10 mouse cellular contexts compared by ENCODE assay signal in genomic region chr5:98184281-98184910, GRCm38 (mm10). TPM values are rescaled to one million over a fixed set of nuclear protein-coding genes. Genes with fewer than 3 reads are reported as not detected.
DNase-seq lines count a peak whose midpoint lies in the region; ATAC-seq and TF ChIP-seq lines count a peak whose summit lies in the region.
"Had no signal": no experiment of that assay in that cellular context is flagged by ENCODE, and none has a peak within 500 bp of the region (broad histone marks: within the 10 kb centered on the region; RNA-seq: fewer than 3 reads in every experiment).

No protein-coding gene starts in this region.

- H3K27me3 ChIP-seq in heart, embryonic 16.5 days (ENCODE audit: control insufficient read depth, insufficient read depth, low read length): peaks cover 84% of the 10 kb centered on the region
- peaks cover 92% of the 10 kb centered on the region for H3K27me3 ChIP-seq in heart, embryonic 11.5 days (ENCODE audit: control insufficient read depth, insufficient read depth, low read length)
- peaks cover 29% of the 10 kb centered on the region for H3K27me3 ChIP-seq in CH12.LX (replicated peaks)
- H3K27me3 ChIP-seq in hindbrain, embryonic 11.5 days (ENCODE audit: control insufficient read depth, insufficient read depth, low read length): peaks cover 42% of the 10 kb centered on the region
- H3K27me3 ChIP-seq in midbrain, embryonic 14.5 days (ENCODE audit: control insufficient read depth, insufficient read depth, low read length): peaks cover 56% of the 10 kb centered on the region

- H3K36me3 ChIP-seq in heart, embryonic 16.5 days (ENCODE audit: control insufficient read depth, insufficient read depth): no peaks in the 10 kb centered on the region
- no peaks in the 10 kb centered on the region for H3K36me3 ChIP-seq in heart, embryonic 11.5 days (ENCODE audit: control insufficient read depth, insufficient read depth, low read length)
- no peaks in the 10 kb centered on the region for H3K36me3 ChIP-seq in CH12.LX (replicated peaks in 1 of 2; ENCODE audit: control insufficient read depth in 1 of 2, insufficient read depth in 1 of 2, low read length in 1 of 2)
- H3K36me3 ChIP-seq in hindbrain, embryonic 11.5 days (ENCODE audit: control insufficient read depth, insufficient read depth, low read length): no peaks in the 10 kb centered on the region
- no peaks in the 10 kb centered on the region for H3K36me3 ChIP-seq in midbrain, embryonic 14.5 days (ENCODE audit: control insufficient read depth, insufficient read depth, low read length)
- H3K36me3 ChIP-seq: embryonic facial prominence, embryonic 13.5 days; intestine, embryonic 15.5 days had no signal

- H3K4me1 ChIP-seq in heart, embryonic 16.5 days (ENCODE audit: control insufficient read depth, insufficient read depth, low read length): peaks cover 23% of the 10 kb centered on the region
- H3K4me1 ChIP-seq in heart, embryonic 11.5 days (ENCODE audit: control insufficient read depth, insufficient read depth, low read length): peaks cover 10% of the 10 kb centered on the region; the same call in 1 of the 2 replicates
- peaks cover 0 to 3% of the 10 kb centered on the region in 2 experiments; a peak in 1 of 4 replicates for H3K4me1 ChIP-seq in CH12.LX (ENCODE audit: control insufficient read depth in 1 of 2, insufficient read depth in 2 of 2)
- peaks cover 8% of the 10 kb centered on the region for H3K4me1 ChIP-seq in hindbrain, embryonic 11.5 days (replicated peaks; ENCODE audit: control insufficient read depth, insufficient read depth, low read length)
- peaks cover 40% of the 10 kb centered on the region for H3K4me1 ChIP-seq in midbrain, embryonic 14.5 days (ENCODE audit: control insufficient read depth, insufficient read depth, low read length)

- H3K4me3 ChIP-seq in heart, embryonic 16.5 days (ENCODE audit: low read length): peak overlapping the region; percentile 66
- H3K4me3 ChIP-seq in heart, embryonic 11.5 days (ENCODE audit: low read depth, low read length): no peak overlapping the region
- H3K4me3 ChIP-seq in CH12.LX (replicated peaks in 1 of 3; ENCODE audit: low read depth in 2 of 3, low read length in 2 of 3, poor library complexity in 1 of 3): no peak overlapping the region
- 0 out of 2 replicates have a peak overlapping the region, but pooled peaks have one; percentile 2 for H3K4me3 ChIP-seq in hindbrain, embryonic 11.5 days (ENCODE audit: low read depth, low read length)
- H3K4me3 ChIP-seq in midbrain, embryonic 14.5 days (replicated peaks; ENCODE audit: low read depth, low read length): peak overlapping the region; percentile 52

- H3K9me3 ChIP-seq in heart, embryonic 16.5 days (replicated peaks; ENCODE audit: control insufficient read depth, low read length): no peaks in the 10 kb centered on the region
- no peaks in the 10 kb centered on the region for H3K9me3 ChIP-seq in heart, embryonic 11.5 days (replicated peaks; ENCODE audit: control insufficient read depth, low read length)
- no peaks in the 10 kb centered on the region for H3K9me3 ChIP-seq in CH12.LX (replicated peaks; ENCODE audit: low read length)
- H3K9me3 ChIP-seq in hindbrain, embryonic 11.5 days (ENCODE audit: control insufficient read depth, low read length): no peaks in the 10 kb centered on the region
- no peaks in the 10 kb centered on the region for H3K9me3 ChIP-seq in midbrain, embryonic 14.5 days (ENCODE audit: control insufficient read depth, low read length)
- H3K9me3 ChIP-seq: embryonic facial prominence, embryonic 13.5 days; intestine, embryonic 15.5 days had no signal

- no peak for ATAC-seq in heart, embryonic 16.5 days (replicated peaks; ENCODE audit: extremely low read depth, insufficient read depth, low FRiP score)
- ATAC-seq in heart, embryonic 11.5 days (replicated peaks; ENCODE audit: insufficient number of reproducible peaks, low FRiP score, low TSS enrichment): no peak
- ATAC-seq in hindbrain, embryonic 11.5 days (ENCODE audit: low FRiP score): no peak
- ATAC-seq in midbrain, embryonic 14.5 days (ENCODE audit: low FRiP score, low TSS enrichment): no peak

- no peaks in the 10 kb centered on the region for H3K79me2 ChIP-seq in CH12.LX (replicated peaks; ENCODE audit: control insufficient read depth, extremely low read depth, insufficient read depth, poor library complexity, severe bottlenecking)

- TF ChIP-seq CTCF in CH12.LX (conservative IDR thresholded peaks at IDR 0.05 in 1 of 2, IDR thresholded peaks at IDR 0.05 in 1 of 2; ENCODE audit: low read depth in 2 of 2, low read length in 2 of 2): no peak

- H3K27ac ChIP-seq in heart, embryonic 16.5 days (ENCODE audit: low read length): no peak overlapping the region
- no peak overlapping the region for H3K27ac ChIP-seq in heart, embryonic 11.5 days (ENCODE audit: low read depth, low read length)
- H3K27ac ChIP-seq in CH12.LX (ENCODE audit: insufficient read depth, low read depth): no peak overlapping the region
- H3K27ac ChIP-seq in hindbrain, embryonic 11.5 days (ENCODE audit: low read depth, low read length): no peak overlapping the region
- H3K27ac ChIP-seq in midbrain, embryonic 14.5 days (replicated peaks; ENCODE audit: low read depth, low read length): no peak overlapping the region
- H3K27ac ChIP-seq: embryonic facial prominence, embryonic 13.5 days; intestine, embryonic 15.5 days had no signal

- no peak for TF ChIP-seq POLR2A in CH12.LX (IDR thresholded peaks at IDR 0.05; ENCODE audit: low read depth, low read length)

- peak overlapping the region; percentile 98 for H3K4me2 ChIP-seq in heart, embryonic 16.5 days (ENCODE audit: low read depth, low read length)
- H3K4me2 ChIP-seq in heart, embryonic 11.5 days: no peak overlapping the region
- H3K4me2 ChIP-seq in CH12.LX (ENCODE audit: insufficient read depth, low read depth, poor library complexity, severe bottlenecking): peak overlapping the region; percentile 30; the same call in 1 of the 2 replicates
- H3K4me2 ChIP-seq in hindbrain, embryonic 11.5 days (replicated peaks; ENCODE audit: low read depth, low read length): no peak overlapping the region
- H3K4me2 ChIP-seq in midbrain, embryonic 14.5 days (ENCODE audit: low read length): peak overlapping the region; percentile 89

- TF ChIP-seq EP300 in CH12.LX (IDR thresholded peaks at IDR 0.05; ENCODE audit: low read length): no peak

- TF ChIP-seq RAD21 in CH12.LX (IDR thresholded peaks at IDR 0.05; ENCODE audit: low read depth, low read length): no peak

- in situ Hi-C loops in CH12.LX (cut with MboI; ENCODE audit: low pct_ligation_motif_present, low pct_unique_long_range_greater_than_20kb, low sequenced_read_pairs): loop anchor here (25.0 kb wide), 1 partner anchor 247 kb away; no protein-coding TSS in a partner anchor

- WGBS in heart, embryonic 16.5 days: 5% methylated on average over 17 of the region's 17 CpGs
- 3% methylated on average over 17 of the region's 17 CpGs for WGBS in heart, embryonic 11.5 days (ENCODE audit: insufficient replicate concordance)
- 3% methylated on average over 17 of the region's 17 CpGs for WGBS in hindbrain, embryonic 11.5 days
- WGBS in midbrain, embryonic 14.5 days: 5% methylated on average over 17 of the region's 17 CpGs

- dilution Hi-C loops in CH12.LX (cut with MboI; ENCODE audit: extremely low pct_ligation_motif_present, extremely low pct_unique_long_range_greater_than_20kb, low sequenced_read_pairs): no loop called here

- DNase-seq in CH12.LX (ENCODE audit: extremely low read depth): no peak
- peak; percentile 51 for DNase-seq in hindbrain, embryonic 11.5 days (ENCODE audit: low spot score)
- no peak for DNase-seq in midbrain, embryonic 14.5 days
- DNase-seq in thymus, postnatal 10 days (ENCODE audit: low spot score in 2 of 2): no peak
- DNase-seq in spleen, postnatal 36 days (ENCODE audit: low spot score in 2 of 2): no peak
- DNase-seq in heart, adult 9 months (ENCODE audit: low spot score in 2 of 2): no peak

- H3K9ac ChIP-seq in heart, embryonic 16.5 days (ENCODE audit: low read length): no peak overlapping the region
- no peak overlapping the region for H3K9ac ChIP-seq in heart, embryonic 11.5 days (ENCODE audit: low read depth, low read length)
- H3K9ac ChIP-seq in CH12.LX (ENCODE audit: insufficient read depth, low read depth): no peak overlapping the region
- H3K9ac ChIP-seq in hindbrain, embryonic 11.5 days (ENCODE audit: low read depth, low read length): no peak overlapping the region
- no peak overlapping the region for H3K9ac ChIP-seq in midbrain, embryonic 14.5 days (replicated peaks; ENCODE audit: low read length)

TF ChIP-seq in CH12.LX, 34 proteins besides CTCF, POLR2A, EP300 and RAD21:
- TF ChIP-seq ETS1 (conservative IDR thresholded peaks at IDR 0.05; ENCODE audit: low read depth, low read length): no peak
- no peak for TF ChIP-seq NELFE (IDR thresholded peaks at IDR 0.05; ENCODE audit: low read depth, low read length)
- TF ChIP-seq MAZ (IDR thresholded peaks at IDR 0.05; ENCODE audit: low read depth, low read length): no peak
- no peak for TF ChIP-seq ZNF384 (IDR thresholded peaks at IDR 0.05; ENCODE audit: low read depth, low read length)
- TF ChIP-seq MEF2A (IDR thresholded peaks at IDR 0.05; ENCODE audit: borderline replicate concordance, low read depth, low read length): no peak
- TF ChIP-seq CHD2 (IDR thresholded peaks at IDR 0.05; ENCODE audit: low read length): no peak
- TF ChIP-seq USF2 (conservative IDR thresholded peaks at IDR 0.05; ENCODE audit: low read depth, low read length): no peak
- TF ChIP-seq PAX5 (IDR thresholded peaks at IDR 0.05; ENCODE audit: low read length): no peak
- no peak for TF ChIP-seq GABPA (IDR thresholded peaks at IDR 0.05; ENCODE audit: insufficient replicate concordance, low read depth, low read length)
- TF ChIP-seq MYC (IDR thresholded peaks at IDR 0.05; ENCODE audit: low read depth, low read length): no peak
- TF ChIP-seq CHD1 (IDR thresholded peaks at IDR 0.05; ENCODE audit: low read depth, low read length): no peak
- no peak for TF ChIP-seq RCOR1 (conservative IDR thresholded peaks at IDR 0.05; ENCODE audit: low read depth, low read length)

RNA-seq across cellular contexts. Expression of gene Prdm8, which starts 17.4 kb away (rescaled TPM):
- polyA plus RNA-seq in heart, embryonic 16.5 days (2015; fragmentation: Nextera tagmentation; extraction: Ambion mirVana): 0.11 TPM in 1 of 2 replicates, not detected in the other
- not detected in 2 replicates for polyA plus RNA-seq in heart, embryonic 11.5 days (2014; fragmentation: Nextera tagmentation; extraction: Ambion mirVana)
- total RNA-seq in CH12.LX (2012; rRNA removed) (0.04 TPM in 2 replicates), CH12.LX (2014; rRNA removed) (0.08 and 0.09 TPM in 2 replicates)
- polyA plus RNA-seq in CH12.LX (2012; ENCODE audit: insufficient read length, low read depth): 0.06 and 0.18 TPM in 2 replicates
- 2.8 and 2.9 TPM in 2 replicates for polyA plus RNA-seq in hindbrain, embryonic 11.5 days (2014; fragmentation: Nextera tagmentation; extraction: Ambion mirVana)
- polyA plus RNA-seq in midbrain, embryonic 14.5 days (2014; fragmentation: Nextera tagmentation; extraction: Ambion mirVana): 3.5 and 4.4 TPM in 2 replicates
- polyA plus RNA-seq: intestine, embryonic 15.5 days had no signal

Comparison
In these comparisons a context has a peak if more than half of its experiments do, and no peak if none do; other contexts are left out.
1. H3K4me2 ChIP-seq: peak in heart, embryonic 16.5 days (single experiment), CH12.LX (single experiment) and midbrain, embryonic 14.5 days (single experiment); none in heart, embryonic 11.5 days (single experiment) and hindbrain, embryonic 11.5 days (single experiment).
2. H3K4me3 ChIP-seq: peak in heart, embryonic 16.5 days (single experiment), hindbrain, embryonic 11.5 days (single experiment) and midbrain, embryonic 14.5 days (single experiment); none in heart, embryonic 11.5 days (single experiment) and CH12.LX (0 of 3).